Mouse (Mus musculus) MEL (cell line): ENCODE results near the gene Phkg2. TPM values are rescaled to one million over a fixed set of nuclear protein-coding genes. Genes with fewer than 3 reads are reported as not detected.

Experiments used
- DNase-seq: peaks from one replicate; pipeline ENCODE4 v3.0.0; 2011; ENCODE audit warnings: low read depth, low spot score
- H3K27ac ChIP-seq: 2 replicates; pipeline ENCODE4 v1.5.1; 2012; ENCODE audit warnings: low read depth, mild to moderate bottlenecking, control low read depth, low read length, moderate library complexity; ENCODE audit not compliant: control insufficient read depth
- H3K27me3 ChIP-seq, 2 experiments: fragments of 150-350 bp in 1 of 2; sonication (generic) in 1 of 2; 2 replicates each; pipeline ENCODE4 v1.6.1; 2012; ENCODE audit warnings: low read length in 2 of 2, mild to moderate bottlenecking in 2 of 2, improper control_type of control experiment in 1 of 2, moderate library complexity in 1 of 2; ENCODE audit not compliant: insufficient read depth in 2 of 2, control insufficient read depth in 1 of 2
- H3K36me3 ChIP-seq, 2 experiments: 2 replicates each; pipeline ENCODE4 v1.6.1; 2012 to 2014; ENCODE audit warnings: low read length in 2 of 2, improper control_type of control experiment in 1 of 2, inconsistent platforms in 1 of 2, mild to moderate bottlenecking in 1 of 2; ENCODE audit not compliant: insufficient read depth in 2 of 2, control insufficient read depth in 1 of 2
- H3K4me1 ChIP-seq, 2 experiments: fragments of 150-350 bp in 1 of 2; sonication (generic) in 1 of 2; 2 replicates each; pipeline ENCODE4 v1.6.1; 2012; ENCODE audit warnings: low read length in 2 of 2, improper control_type of control experiment in 1 of 2, mild to moderate bottlenecking in 1 of 2; ENCODE audit not compliant: insufficient read depth in 2 of 2, control insufficient read depth in 1 of 2
- H3K4me3 ChIP-seq, 2 experiments: fragments of 150-350 bp in 1 of 2; sonication (generic) in 1 of 2; 2 replicates each; pipeline ENCODE4 v1.5.1; 2012; ENCODE audit warnings: low read depth in 2 of 2, low read length in 2 of 2, mild to moderate bottlenecking in 2 of 2, moderate library complexity in 2 of 2, control low read depth in 1 of 2, improper control_type of control experiment in 1 of 2; ENCODE audit not compliant: control insufficient read depth in 1 of 2, insufficient read depth in 1 of 2
- H3K79me2 ChIP-seq: 2 replicates; pipeline ENCODE4 v1.6.1; 2012; ENCODE audit warnings: mild to moderate bottlenecking, low read length, moderate library complexity; ENCODE audit not compliant: control insufficient read depth, poor library complexity, insufficient read depth
- H3K9ac ChIP-seq: 2 replicates; pipeline ENCODE4 v1.6.1; 2012; ENCODE audit warnings: low read depth, mild to moderate bottlenecking, control low read depth, low read length, moderate library complexity; ENCODE audit not compliant: control insufficient read depth, poor library complexity, severe bottlenecking
- H3K9me3 ChIP-seq: fragments of 150-350 bp; sonication (generic); replicated peaks from 2 replicates; pipeline ENCODE4 v1.6.1; 2012; ENCODE audit warnings: mild to moderate bottlenecking, low read length, improper control_type of control experiment, moderate library complexity; ENCODE audit not compliant: insufficient read depth
- BHLHE40 ChIP-seq: IDR thresholded peaks from 2 replicates; pipeline ENCODE4 v1.6.1; 2012; ENCODE audit warnings: low read depth, mild to moderate bottlenecking, inconsistent platforms, low read length, improper control_type of control experiment, borderline replicate concordance
- CHD1 ChIP-seq: IDR thresholded peaks from 2 replicates; pipeline ENCODE4 v1.6.1; 2012; ENCODE audit warnings: low read depth, mild to moderate bottlenecking, inconsistent platforms, low read length, improper control_type of control experiment
- CTCF ChIP-seq, 3 experiments: IDR thresholded peaks in 2 of 3; conservative IDR thresholded peaks in 1 of 3; 2 replicates each; pipeline ENCODE4 v1.5.1; 2011 to 2012; ENCODE audit warnings: low read length in 3 of 3, low read depth in 2 of 3, mild to moderate bottlenecking in 2 of 3, improper control_type of control experiment in 1 of 3, inconsistent platforms in 1 of 3, mixed read lengths in 1 of 3, moderate library complexity in 1 of 3; ENCODE audit not compliant: control insufficient read depth in 1 of 3, insufficient read depth in 1 of 3, poor library complexity in 1 of 3, severe bottlenecking in 1 of 3
- EP300 ChIP-seq, 2 experiments: IDR thresholded peaks; 2 replicates each; pipeline ENCODE4 v1.6.1; 2011; ENCODE audit warnings: improper control_type of control experiment in 2 of 2, low read length in 2 of 2, low read depth in 1 of 2, mild to moderate bottlenecking in 1 of 2
- ETS1 ChIP-seq: IDR thresholded peaks from 2 replicates; pipeline ENCODE4 v1.6.1; 2012; ENCODE audit warnings: low read depth, mild to moderate bottlenecking, inconsistent platforms, low read length, improper control_type of control experiment, moderate library complexity
- GATA1 ChIP-seq: IDR thresholded peaks from 2 replicates; pipeline ENCODE4 v1.6.1; 2011; ENCODE audit warnings: low read depth, low read length, improper control_type of control experiment
- HCFC1 ChIP-seq: IDR thresholded peaks from 2 replicates; pipeline ENCODE4 v1.6.1; 2012; ENCODE audit warnings: low read depth, mild to moderate bottlenecking, inconsistent platforms, low read length, improper control_type of control experiment, moderate library complexity
- JUND ChIP-seq: IDR thresholded peaks from 2 replicates; pipeline ENCODE4 v1.6.1; 2011; ENCODE audit warnings: low read depth, mild to moderate bottlenecking, improper control_type of control experiment, low read length
- KAT2A ChIP-seq: conservative IDR thresholded peaks from 2 replicates; pipeline ENCODE4 v1.6.1; 2012; ENCODE audit warnings: low read depth, low read length, improper control_type of control experiment, inconsistent platforms
- MAFK ChIP-seq: IDR thresholded peaks from 2 replicates; pipeline ENCODE4 v1.6.1; 2011; ENCODE audit warnings: low read depth, mild to moderate bottlenecking, low read length, improper control_type of control experiment, borderline replicate concordance
- MXI1 ChIP-seq: IDR thresholded peaks from 2 replicates; pipeline ENCODE4 v1.6.1; 2011; ENCODE audit warnings: mild to moderate bottlenecking, low read depth, low read length, improper control_type of control experiment
- NELFE ChIP-seq: IDR thresholded peaks from 2 replicates; pipeline ENCODE4 v1.6.1; 2011; ENCODE audit warnings: low read depth, low read length, improper control_type of control experiment
- POLR2A ChIP-seq, 2 experiments: IDR thresholded peaks; 2 replicates each; pipeline ENCODE4 v1.6.1; 2011 to 2012; ENCODE audit warnings: low read length in 2 of 2, mild to moderate bottlenecking in 2 of 2, control low read depth in 1 of 2, improper control_type of control experiment in 1 of 2, low read depth in 1 of 2, moderate library complexity in 1 of 2; ENCODE audit not compliant: control insufficient read depth in 1 of 2, insufficient read depth in 1 of 2, poor library complexity in 1 of 2
- POLR2AphosphoS5 ChIP-seq: IDR thresholded peaks from 2 replicates; pipeline ENCODE4 v1.6.1; 2012; ENCODE audit warnings: low read depth, borderline replicate concordance, mild to moderate bottlenecking, inconsistent platforms, low read length, moderate library complexity, mixed read lengths
- RAD21 ChIP-seq: IDR thresholded peaks from 2 replicates; pipeline ENCODE4 v1.6.1; 2011; ENCODE audit warnings: mild to moderate bottlenecking, low read depth, low read length, improper control_type of control experiment
- RCOR1 ChIP-seq: IDR thresholded peaks from 2 replicates; pipeline ENCODE4 v1.6.1; 2012; ENCODE audit warnings: low read depth, mild to moderate bottlenecking, inconsistent platforms, low read length, improper control_type of control experiment
- SIN3A ChIP-seq: IDR thresholded peaks from 2 replicates; pipeline ENCODE4 v1.6.1; 2012; ENCODE audit warnings: low read length, improper control_type of control experiment, inconsistent platforms
- SMC3 ChIP-seq: IDR thresholded peaks from 2 replicates; pipeline ENCODE4 v1.6.1; 2011; ENCODE audit warnings: low read depth, low read length, improper control_type of control experiment
- TAL1 ChIP-seq: IDR thresholded peaks from 2 replicates; pipeline ENCODE4 v1.6.1; 2012; ENCODE audit warnings: mild to moderate bottlenecking, inconsistent platforms, low read length, moderate library complexity, mixed read lengths
- TCF12 ChIP-seq: IDR thresholded peaks from 2 replicates; pipeline ENCODE4 v1.6.1; 2014; ENCODE audit warnings: low read depth, mild to moderate bottlenecking, inconsistent platforms, low read length, improper control_type of control experiment, moderate library complexity
- UBTF ChIP-seq: IDR thresholded peaks from 2 replicates; pipeline ENCODE4 v1.6.1; 2012; ENCODE audit warnings: low read depth, mild to moderate bottlenecking, inconsistent platforms, low read length, improper control_type of control experiment, moderate library complexity, borderline replicate concordance; ENCODE audit not compliant: insufficient read depth
- ZC3H11A ChIP-seq: IDR thresholded peaks from 2 replicates; pipeline ENCODE4 v1.6.1; 2012; ENCODE audit warnings: low read depth, mild to moderate bottlenecking, inconsistent platforms, low read length, improper control_type of control experiment
- ZKSCAN1 ChIP-seq: IDR thresholded peaks from 2 replicates; pipeline ENCODE4 v1.6.1; 2012; ENCODE audit warnings: low read depth, mild to moderate bottlenecking, inconsistent platforms, low read length, improper control_type of control experiment, moderate library complexity
- polyA plus RNA-seq, 2 experiments: library from polyadenylated mRNA; stranded (reverse) in 1 of 2; unstranded in 1 of 2; fragments of >175 nt in 1 of 2; fragments of >200 nt in 1 of 2; gene quantifications; 2 replicates each; pipeline versions ENCODE4 v1.2.1 to v1.2.4; 2012; ENCODE audit warnings: low replicate concordance in 2 of 2, low read depth in 1 of 2; ENCODE audit not compliant: insufficient read length in 2 of 2, insufficient read depth in 1 of 2, missing spikeins in 1 of 2
- total RNA-seq: library from RNA; depleted of rRNA; stranded (reverse); fragments of 300-350 nt; gene quantifications from 2 replicates; pipeline ENCODE4 v1.2.3, GENCODE M21; 2012

The Phkg2 gene
- total and polyA plus RNA-seq, 3 experiments = 23.3 to 70.8 TPM; not detected in 1

DNA sequence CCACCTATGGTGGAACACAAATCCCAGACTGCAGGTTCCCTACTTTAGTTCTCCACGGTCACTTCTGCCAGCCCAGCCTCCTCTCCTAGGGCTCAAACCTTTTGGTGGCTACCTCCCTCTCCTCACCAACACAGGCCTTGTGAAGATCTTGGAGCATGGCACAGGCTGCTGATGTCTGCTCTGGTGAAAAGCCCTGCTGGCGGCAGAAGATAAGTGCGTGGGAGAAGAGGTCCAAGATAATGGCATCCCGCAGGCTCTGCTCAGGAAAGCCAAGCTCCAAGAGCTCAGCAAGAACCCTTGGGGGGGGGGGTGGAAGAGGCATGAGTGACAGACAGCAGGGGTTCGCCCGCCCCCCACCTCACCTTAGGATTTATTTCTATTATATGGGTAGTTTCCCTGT is 13.0 kb downstream of the Phkg2 start:
- peak; percentile 76 for DNase-seq
- H3K9me3 ChIP-seq = no peaks in the 10 kb centered on the region
- TF ChIP-seq ZC3H11A = no peak
- no peak for TF ChIP-seq UBTF
- 0 out of 2 replicates have a peak, but pooled peaks have one; percentile 35 for TF ChIP-seq ETS1
- no peak for TF ChIP-seq KAT2A
- peak; percentile 31; the same call in 1 of the 2 replicates for TF ChIP-seq MXI1
- peak; percentile 82 for TF ChIP-seq TAL1
- TF ChIP-seq EP300 (IDR thresholded peaks at IDR 0.05; ENCODE audit: low read depth in 1 of 2, low read length in 2 of 2) = peak; percentile 82 to 90
- no peak for TF ChIP-seq JUND
- TF ChIP-seq HCFC1 = no peak
- peak; percentile 79 for TF ChIP-seq GATA1
- TF ChIP-seq SIN3A = peak; percentile 58; the same call in 1 of the 2 replicates
- 0 out of 2 replicates have a peak, but pooled peaks have one; percentile 18 for TF ChIP-seq SMC3
- TF ChIP-seq MAFK = no peak
- no peak for TF ChIP-seq NELFE
- TF ChIP-seq TCF12 = peak; percentile 86
- no peak for TF ChIP-seq POLR2AphosphoS5
- peaks cover 0 to 30% of the 10 kb centered on the region in 2 experiments; a peak in 2 of 4 replicates for H3K36me3 ChIP-seq
- peaks cover 6 to 33% of the 10 kb centered on the region in 2 experiments; a peak in 3 of 4 replicates for H3K4me1 ChIP-seq
- peaks cover 12% of the 10 kb centered on the region for H3K79me2 ChIP-seq
- H3K9ac ChIP-seq = no peak overlapping the region
- H3K27ac ChIP-seq = peak overlapping the region; percentile 35
- no peak overlapping the region for H3K4me3 ChIP-seq
- no peaks in the 10 kb centered on the region for H3K27me3 ChIP-seq

DNA sequence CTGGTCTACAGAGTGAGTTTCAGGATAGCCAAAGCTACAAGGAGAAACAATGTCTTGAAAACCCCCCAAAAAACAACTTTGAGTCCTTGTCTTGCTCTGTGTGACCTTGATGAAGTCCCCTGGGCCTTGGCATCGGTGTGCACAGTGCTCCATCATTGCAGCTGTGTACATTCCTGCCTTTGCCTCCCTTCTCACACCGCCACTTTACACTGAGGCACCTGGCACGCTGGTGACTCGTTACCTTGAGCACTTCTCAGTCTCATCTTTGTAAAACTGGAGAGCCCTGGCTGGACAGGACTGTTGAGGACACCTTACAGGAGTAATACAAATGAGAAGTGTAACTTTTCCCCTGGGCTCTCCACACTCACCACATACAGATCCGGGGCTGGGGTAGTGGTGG is 14.1 kb downstream of the Phkg2 start:
- TF ChIP-seq POLR2A (IDR thresholded peaks at IDR 0.05; ENCODE audit: control insufficient read depth in 1 of 2, insufficient read depth in 1 of 2, low read depth in 1 of 2, low read length in 2 of 2, poor library complexity in 1 of 2) = no peak
- no peak for TF ChIP-seq MXI1
- no peak for TF ChIP-seq HCFC1
- TF ChIP-seq BHLHE40 = no peak
- no peak for TF ChIP-seq GATA1
- TF ChIP-seq CTCF (IDR thresholded peaks at IDR 0.05 in 2 of 3, conservative IDR thresholded peaks at IDR 0.05 in 1 of 3; ENCODE audit: control insufficient read depth in 1 of 3, insufficient read depth in 1 of 3, low read depth in 2 of 3, low read length in 3 of 3, poor library complexity in 1 of 3, severe bottlenecking in 1 of 3) = no peak
- TF ChIP-seq UBTF = no peak
- TF ChIP-seq MAFK = no peak
- no peak for TF ChIP-seq ZC3H11A
- TF ChIP-seq KAT2A = no peak
- no peak for TF ChIP-seq RCOR1
- TF ChIP-seq TCF12 = no peak
- TF ChIP-seq SIN3A = no peak
- TF ChIP-seq ZKSCAN1 = no peak
- TF ChIP-seq RAD21 = no peak
- no peak for TF ChIP-seq CHD1
- TF ChIP-seq, all 39 proteins: peak for 0
- H3K79me2 ChIP-seq = peaks cover 12% of the 10 kb centered on the region
- no peak overlapping the region for H3K27ac ChIP-seq
- peaks cover 6 to 33% of the 10 kb centered on the region in 2 experiments; a peak in 3 of 4 replicates for H3K4me1 ChIP-seq
- H3K4me3 ChIP-seq = peak overlapping the region in 1 of 2 experiments; percentile 59; a peak in 2 of 4 replicates
- DNase-seq = no peak
- H3K36me3 ChIP-seq = peaks cover 1 to 30% of the 10 kb centered on the region in 2 experiments; a peak in 2 of 4 replicates
- H3K9me3 ChIP-seq = no peaks in the 10 kb centered on the region
- no peaks in the 10 kb centered on the region for H3K27me3 ChIP-seq
- peak overlapping the region; percentile 59 for H3K9ac ChIP-seq
